Mouse (Mus musculus): ENCODE data around the gene Ubl7. TPM values are rescaled to one million over a fixed set of nuclear protein-coding genes. Genes with fewer than 3 reads are reported as not detected.

Gene Ubl7
- polyA plus RNA-seq, 1 experiment, result 131 TPM

GRCm38 (mm10) chr9:57951993-57952392 lies 41.2 kb downstream of the Ubl7 start:
- Histone ChIP-seq H3K4me1 (ENCODE audit: control insufficient read depth, insufficient read depth, low read length) (peaks cover 39% of the 10 kb centered on the region), H3K4me3 (replicated peaks; ENCODE audit: extremely low read depth, low read depth, low read length) (no peak overlapping the region)
- no peak for TF ChIP-seq CTCF (IDR thresholded peaks at IDR 0.05; ENCODE audit: insufficient read depth, low read length)
- no peak for TF ChIP-seq POLR2A (IDR thresholded peaks at IDR 0.05; ENCODE audit: borderline replicate concordance, extremely low read depth, low read depth, low read length)
- DNase-seq, result no peak
- WGBS, result 76% methylated on average over 6 of the region's 6 CpGs

- no peak for TF ChIP-seq POLR2A (IDR thresholded peaks at IDR 0.05; ENCODE audit: borderline replicate concordance, extremely low read depth, low read depth, low read length)
- Histone ChIP-seq H3K4me1 (ENCODE audit: control insufficient read depth, insufficient read depth, low read length) (peaks cover 11% of the 10 kb centered on the region; the same call in 1 of the 2 replicates), H3K4me3 (replicated peaks; ENCODE audit: extremely low read depth, low read depth, low read length) (no peak overlapping the region)
- WGBS, result 71% methylated on average over 12 of the region's 12 CpGs
- DNase-seq, result no peak
Observed at GRCm38 (mm10) chr9:57954962-57955744, 44.4 kb downstream of the Ubl7 start.

- 0 out of 2 replicates have a peak, but pooled peaks cover 8% of the 10 kb centered on the region for H3K4me1 ChIP-seq (ENCODE audit: control insufficient read depth, insufficient read depth, low read length)
- 63% methylated on average over 6 of the region's 6 CpGs for WGBS
- no peak for TF ChIP-seq POLR2A (IDR thresholded peaks at IDR 0.05; ENCODE audit: borderline replicate concordance, extremely low read depth, low read depth, low read length)
- TF ChIP-seq CTCF (IDR thresholded peaks at IDR 0.05; ENCODE audit: insufficient read depth, low read length), result no peak
Observed at GRCm38 (mm10) chr9:57955764-57956163, 45.0 kb downstream of the Ubl7 start.

GRCm38 (mm10) chr9:57956196-57956837 lies 45.5 kb downstream of the Ubl7 start:
- H3K4me1 ChIP-seq (ENCODE audit: control insufficient read depth, insufficient read depth, low read length), result 0 out of 2 replicates have a peak, but pooled peaks cover 4% of the 10 kb centered on the region
- no peak for TF ChIP-seq CTCF (IDR thresholded peaks at IDR 0.05; ENCODE audit: insufficient read depth, low read length)
- TF ChIP-seq POLR2A (IDR thresholded peaks at IDR 0.05; ENCODE audit: borderline replicate concordance, extremely low read depth, low read depth, low read length), result no peak
- 79% methylated on average over 9 of the region's 9 CpGs for WGBS
- H3K4me3 ChIP-seq (replicated peaks; ENCODE audit: extremely low read depth, low read depth, low read length), result no peak overlapping the region
- DNase-seq, result no peak

More at GRCm38 (mm10) chr9:57955764-57956163, 45.0 kb downstream of the Ubl7 start:
- no peak overlapping the region for H3K4me3 ChIP-seq (replicated peaks; ENCODE audit: extremely low read depth, low read depth, low read length)
- DNase-seq, result no peak

- TF ChIP-seq CTCF (IDR thresholded peaks at IDR 0.05; ENCODE audit: insufficient read depth, low read length), result no peak
- TF ChIP-seq POLR2A (IDR thresholded peaks at IDR 0.05; ENCODE audit: borderline replicate concordance, extremely low read depth, low read depth, low read length), result no peak
- Histone ChIP-seq H3K4me3 (replicated peaks; ENCODE audit: extremely low read depth, low read depth, low read length) (no peak overlapping the region), H3K4me1 (ENCODE audit: control insufficient read depth, insufficient read depth, low read length) (0 out of 2 replicates have a peak, but pooled peaks cover 3% of the 10 kb centered on the region)
- WGBS, result 78% methylated on average over 5 of the region's 5 CpGs
- DNase-seq, result no peak
Observed at GRCm38 (mm10) chr9:57956838-57957236, 46.1 kb downstream of the Ubl7 start.

GRCm38 (mm10) chr9:57958615-57959014 lies 47.8 kb downstream of the Ubl7 start:
- Histone ChIP-seq H3K4me1 (ENCODE audit: control insufficient read depth, insufficient read depth, low read length) (peaks cover 4% of the 10 kb centered on the region; the same call in 1 of the 2 replicates), H3K4me3 (replicated peaks; ENCODE audit: extremely low read depth, low read depth, low read length) (no peak overlapping the region)
- 33% methylated on average over 1 of the region's 1 CpGs for WGBS
- no peak for DNase-seq
- TF ChIP-seq CTCF (IDR thresholded peaks at IDR 0.05; ENCODE audit: insufficient read depth, low read length) (no peak), POLR2A (IDR thresholded peaks at IDR 0.05; ENCODE audit: borderline replicate concordance, extremely low read depth, low read depth, low read length) (no peak)

- WGBS, result 72% methylated on average over 10 of the region's 10 CpGs
- no peak for TF ChIP-seq POLR2A (IDR thresholded peaks at IDR 0.05; ENCODE audit: borderline replicate concordance, extremely low read depth, low read depth, low read length)
- no peak for TF ChIP-seq CTCF (IDR thresholded peaks at IDR 0.05; ENCODE audit: insufficient read depth, low read length)
- Histone ChIP-seq H3K4me3 (replicated peaks; ENCODE audit: extremely low read depth, low read depth, low read length) (no peak overlapping the region), H3K4me1 (ENCODE audit: control insufficient read depth, insufficient read depth, low read length) (peaks cover 4% of the 10 kb centered on the region)
- DNase-seq, result no peak
Observed at GRCm38 (mm10) chr9:57959399-57959798, 48.6 kb downstream of the Ubl7 start.

GRCm38 (mm10) chr9:57959886-57960866 lies 49.4 kb downstream of the Ubl7 start:
- no peak for TF ChIP-seq CTCF (IDR thresholded peaks at IDR 0.05; ENCODE audit: insufficient read depth, low read length)

GRCm38 (mm10) chr9:57961226-57961625 lies 50.4 kb downstream of the Ubl7 start:
- no peak overlapping the region for H3K4me3 ChIP-seq (replicated peaks; ENCODE audit: extremely low read depth, low read depth, low read length)
- H3K4me1 ChIP-seq (ENCODE audit: control insufficient read depth, insufficient read depth, low read length), result peaks cover 8% of the 10 kb centered on the region
- 85% methylated on average over 15 of the region's 15 CpGs for WGBS
- no peak for DNase-seq
- TF ChIP-seq CTCF (IDR thresholded peaks at IDR 0.05; ENCODE audit: insufficient read depth, low read length) (no peak), POLR2A (IDR thresholded peaks at IDR 0.05; ENCODE audit: borderline replicate concordance, extremely low read depth, low read depth, low read length) (no peak)

More at GRCm38 (mm10) chr9:57959886-57960866, 49.4 kb downstream of the Ubl7 start:
- 79% methylated on average over 17 of the region's 17 CpGs for WGBS
- no peak overlapping the region for H3K4me3 ChIP-seq (replicated peaks; ENCODE audit: extremely low read depth, low read depth, low read length)
- DNase-seq, result no peak
- peaks cover 4% of the 10 kb centered on the region for H3K4me1 ChIP-seq (ENCODE audit: control insufficient read depth, insufficient read depth, low read length)

Data from lung, adult 2 months (tissue).